Mouse (Mus musculus) cerebellum, adult 2 months (tissue): ENCODE data around the gene Tnxb.

Experiments used
- CTCF ChIP-seq: fragments of 200-500 bp; IDR thresholded peaks from 2 replicates; pipeline ENCODE4 v1.5.1; 2011; ENCODE audit warnings: low read depth, mild to moderate bottlenecking, control low read depth, low read length, moderate library complexity, borderline replicate concordance; ENCODE audit not compliant: insufficient read depth
- POLR2A ChIP-seq: fragments of 200-500 bp; IDR thresholded peaks from 2 replicates; pipeline ENCODE4 v1.6.1; 2011; ENCODE audit warnings: low read length, control low read depth, borderline replicate concordance; ENCODE audit not compliant: insufficient read depth

DNA sequence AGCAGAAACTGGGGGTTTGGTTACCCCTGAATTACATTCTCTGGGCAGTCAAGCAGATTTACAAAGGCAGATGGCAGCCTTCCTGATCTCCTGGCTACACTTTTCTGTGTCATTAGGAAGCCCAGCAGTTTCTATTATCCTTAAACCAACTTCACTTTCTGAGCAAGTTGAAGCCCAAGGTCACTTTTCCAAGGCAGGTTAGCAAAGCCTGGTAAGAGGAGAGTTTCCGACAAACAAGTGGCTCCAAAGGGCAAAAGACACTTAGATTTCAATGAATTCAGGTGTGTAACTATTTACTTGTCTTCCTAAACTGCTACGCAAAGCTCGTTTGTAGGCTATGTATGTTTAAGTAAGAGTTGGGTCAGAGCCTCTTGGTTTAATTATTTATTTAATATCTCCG is 27.0 kb upstream of the Tnxb start:
- TF ChIP-seq POLR2A (no peak), CTCF (no peak)
